Mouse (Mus musculus): ENCODE data around the gene Kif28.
"Not testable (repeated sequence)": the region's sequence is repeated elsewhere in the genome, so short reads cannot be mapped to it uniquely, and the experiment has no call there.

Kif28 gene

GRCm38 (mm10) chr1:179745171-179745570 is at the start of gene Kif28:
Kif28 (minus strand) TSS chr1:179745271.
- CTCF ChIA-PET = no interaction called here

GRCm38 (mm10) chr1:179787281-179787680 is 42.2 kb upstream of the Kif28 start:
- CTCF ChIA-PET = no interaction called here

- CTCF ChIA-PET = no interaction called here
Measured at GRCm38 (mm10) chr1:179785502-179785901, 40.4 kb upstream of the Kif28 start.

- CTCF ChIA-PET = interaction anchor here (0.6 kb wide), 1 partner anchor 11 kb away, joined by 3 read pairs; no protein-coding TSS in a partner anchor
Measured at GRCm38 (mm10) chr1:179784098-179784497, 39.0 kb upstream of the Kif28 start.

- CTCF ChIA-PET = no interaction called here
Measured at GRCm38 (mm10) chr1:179776831-179777230, 31.8 kb upstream of the Kif28 start.

- CTCF ChIA-PET = no interaction called here
Measured at GRCm38 (mm10) chr1:179760553-179760952, 15.5 kb upstream of the Kif28 start.

GRCm38 (mm10) chr1:179760086-179760485 is 15.0 kb upstream of the Kif28 start:
- CTCF ChIA-PET = no interaction called here

GRCm38 (mm10) chr1:179756477-179756876 is 11.4 kb upstream of the Kif28 start:
- CTCF ChIA-PET = no interaction called here

- CTCF ChIA-PET = no interaction called here
Measured at GRCm38 (mm10) chr1:179753006-179753405, 7.9 kb upstream of the Kif28 start.

GRCm38 (mm10) chr1:179752276-179752675 is 7.2 kb upstream of the Kif28 start:
- CTCF ChIA-PET = no interaction called here

- CTCF ChIA-PET = no interaction called here
Measured at GRCm38 (mm10) chr1:179743593-179744193, 1.4 kb downstream of the Kif28 start.

GRCm38 (mm10) chr1:179736483-179736882 is 8.6 kb downstream of the Kif28 start:
- CTCF ChIA-PET = no interaction called here

- CTCF ChIA-PET = no interaction called here
Measured at GRCm38 (mm10) chr1:179734500-179735474, 10.3 kb downstream of the Kif28 start.

GRCm38 (mm10) chr1:179731391-179731790 is 13.7 kb downstream of the Kif28 start:
- CTCF ChIA-PET = no interaction called here

GRCm38 (mm10) chr1:179728661-179729060 is 16.4 kb downstream of the Kif28 start:
- CTCF ChIA-PET = no interaction called here

- CTCF ChIA-PET = no interaction called here
Measured at GRCm38 (mm10) chr1:179722811-179723469, 22.1 kb downstream of the Kif28 start.

GRCm38 (mm10) chr1:179715786-179716185 is 29.3 kb downstream of the Kif28 start:
- CTCF ChIA-PET = no interaction called here

- CTCF ChIA-PET = not testable (repeated sequence)
Measured at GRCm38 (mm10) chr1:179715289-179715688, 29.8 kb downstream of the Kif28 start.

GRCm38 (mm10) chr1:179713367-179713766 is 31.7 kb downstream of the Kif28 start:
- CTCF ChIA-PET = no interaction called here

GRCm38 (mm10) chr1:179712658-179713057 is 32.4 kb downstream of the Kif28 start:
- CTCF ChIA-PET = no interaction called here

GRCm38 (mm10) chr1:179710739-179711138 is 34.3 kb downstream of the Kif28 start:
- CTCF ChIA-PET = no interaction called here

GRCm38 (mm10) chr1:179709390-179709789 is 35.7 kb downstream of the Kif28 start:
- CTCF ChIA-PET = no interaction called here

- CTCF ChIA-PET = no interaction called here
Measured at GRCm38 (mm10) chr1:179705154-179705553, 39.9 kb downstream of the Kif28 start.
